Mouse (Mus musculus): ENCODE measurements around the gene R3hdm4.

DNA sequence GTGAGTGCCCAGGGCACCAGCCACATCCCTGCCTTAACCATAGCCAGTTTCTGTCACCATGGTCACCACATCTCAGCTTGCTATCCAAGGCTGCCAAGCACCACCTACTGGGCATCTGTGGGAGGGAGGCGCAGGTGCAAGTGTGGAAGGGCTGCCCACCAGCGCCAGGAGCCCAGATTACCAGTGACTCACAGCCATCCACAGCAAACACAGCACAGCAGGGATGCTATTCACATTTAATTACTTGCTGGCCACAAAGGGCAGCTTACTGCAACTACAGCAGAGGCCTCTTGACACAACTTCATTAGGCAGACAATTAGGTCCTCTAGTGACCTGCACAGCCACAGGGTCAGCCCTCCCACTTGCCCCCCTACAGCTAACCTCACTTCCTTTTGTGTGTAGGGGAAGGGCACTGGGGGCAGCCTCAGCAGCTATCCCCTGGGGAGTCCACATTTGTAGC, 20.0 kb downstream of the R3hdm4 start:
- no peak; the same call in 1 of the 2 replicates for TF ChIP-seq CTCF (IDR thresholded peaks at IDR 0.05; ENCODE audit: borderline replicate concordance, insufficient read depth, low read depth, low read length)
- TF ChIP-seq POLR2A (IDR thresholded peaks at IDR 0.05; ENCODE audit: borderline replicate concordance, insufficient read depth, low read length): no peak

Data from cerebellum, adult 2 months (tissue).